Mouse (Mus musculus): ENCODE measurements around the gene Kcnj12. TPM values are rescaled to one million over a fixed set of nuclear protein-coding genes. Genes with fewer than 3 reads are reported as not detected.

Gene Kcnj12
- not detected in 2 replicates for polyA plus RNA-seq (2012; ENCODE audit: low replicate concordance)

DNA sequence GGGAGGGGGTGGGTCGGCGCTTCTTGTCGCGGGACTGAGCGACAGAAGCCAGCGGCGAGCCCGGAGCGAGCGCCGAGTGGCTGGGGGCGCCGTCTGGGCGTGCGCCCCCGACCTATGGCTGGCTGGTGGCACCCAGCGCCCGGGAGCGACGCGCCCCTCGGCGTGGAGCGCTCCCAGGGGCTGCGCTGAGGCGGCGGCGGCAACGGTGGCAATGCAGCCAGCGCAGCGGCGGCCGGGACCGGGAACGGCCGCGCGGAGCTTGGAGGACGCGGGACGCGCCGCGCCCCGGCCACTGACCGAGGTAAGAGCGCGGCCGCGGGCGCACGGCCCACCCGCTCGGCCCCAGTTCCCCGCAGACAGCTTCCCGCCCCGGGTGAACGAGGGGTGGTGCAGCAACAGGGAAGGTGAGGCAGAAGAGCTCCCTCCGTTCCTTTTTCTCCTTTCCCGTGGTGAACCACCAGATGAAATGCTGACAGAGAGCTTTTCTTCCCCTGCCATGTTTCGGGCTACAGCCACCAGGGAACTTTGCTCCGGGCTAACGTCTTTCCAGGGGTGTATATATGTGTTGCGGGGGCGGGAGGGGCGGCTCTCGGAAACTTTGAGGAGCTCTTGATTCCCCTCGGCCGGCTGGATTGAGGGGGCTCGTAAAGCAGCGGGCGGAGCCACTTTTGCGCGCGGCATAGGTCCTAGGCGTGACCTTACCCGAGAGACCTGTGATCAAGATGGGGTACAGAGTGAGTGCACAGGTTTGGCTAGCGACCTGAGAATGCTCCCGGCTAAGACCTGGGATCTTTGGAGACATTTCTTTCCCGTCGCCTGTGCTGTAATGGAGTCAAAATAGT is at the start of gene Kcnj12:
Kcnj12 (plus strand) TSS at position 15 of the 842 bp plus-strand sequence.

Other genes starting within 250 kb of the Kcnj12 start
- 2.6 and 7.7 TPM in 2 replicates for gene Top3a, start 245.2 kb upstream of the Kcnj12 start, polyA plus RNA-seq (2012; ENCODE audit: low replicate concordance)
- 3.0 and 4.3 TPM in 2 replicates for gene Smcr8, start 245.0 kb upstream of the Kcnj12 start, polyA plus RNA-seq (2012; ENCODE audit: low replicate concordance)
- 0.80 and 1.1 TPM in 2 replicates for gene Shmt1, start 210.8 kb upstream of the Kcnj12 start, polyA plus RNA-seq (2012; ENCODE audit: low replicate concordance)
- 0.88 and 3.1 TPM in 2 replicates for gene Dhrs7b, start 191.9 kb upstream of the Kcnj12 start, polyA plus RNA-seq (2012; ENCODE audit: low replicate concordance)
- 11.3 and 11.7 TPM in 2 replicates for gene Tmem11, start 143.3 kb upstream of the Kcnj12 start, polyA plus RNA-seq (2012; ENCODE audit: low replicate concordance)
- 6.7 and 31.1 TPM in 2 replicates for gene Natd1, start 107.8 kb upstream of the Kcnj12 start, polyA plus RNA-seq (2012; ENCODE audit: low replicate concordance)
- gene Map2k3, start 90.5 kb upstream of the Kcnj12 start, polyA plus RNA-seq (2012; ENCODE audit: low replicate concordance): 66.1 and 127 TPM in 2 replicates
- gene Tnfrsf13b, start 104.2 kb downstream of the Kcnj12 start, polyA plus RNA-seq (2012; ENCODE audit: low replicate concordance): 524 and 887 TPM in 2 replicates
- 20.9 and 27.6 TPM in 2 replicates for gene Usp22, start 152.5 kb downstream of the Kcnj12 start, polyA plus RNA-seq (2012; ENCODE audit: low replicate concordance)
- gene Aldh3a1, start 185.0 kb downstream of the Kcnj12 start, polyA plus RNA-seq (2012; ENCODE audit: low replicate concordance): not detected in 2 replicates
- gene Aldh3a2, start 244.9 kb downstream of the Kcnj12 start, polyA plus RNA-seq (2012; ENCODE audit: low replicate concordance): 15.0 and 22.0 TPM in 2 replicates

All from hematopoietic multipotent progenitor cell, adult 10-12 weeks (in vitro differentiated cells).